Mouse (Mus musculus) midbrain, postnatal 0 days (tissue): ENCODE measurements at regions not wholly inside any gene's neighbourhood (a gene's known extent, or its start where the extent isn't known, plus 50 kb on each side); places are given as distances from the start of the nearest gene placed in this dataset.

Experiments used
- ATAC-seq: fragments of 200-750 bp; cut with Nextera tagmentation; 2 replicates; pipeline ENCODE4 v1.8.0; 2017; ENCODE audit warnings: moderate number of reproducible peaks, mild to moderate bottlenecking, moderate TSS enrichment, moderate library complexity; ENCODE audit not compliant: low FRiP score
- DNase-seq: peaks from one replicate; pipeline ENCODE4 v3.0.0-alpha.2; 2015; ENCODE audit warnings: low spot score
- H3K27ac ChIP-seq: fragments of 300-500 bp; sonication (generic); 2 replicates; pipeline ENCODE4 v1.5.1; 2014; ENCODE audit warnings: low read depth, mild to moderate bottlenecking, low read length, mixed read lengths
- H3K27me3 ChIP-seq: fragments of 300-500 bp; sonication (generic); 2 replicates; pipeline ENCODE4 v1.6.1; 2014; ENCODE audit warnings: low read length, control low read depth, mixed read lengths; ENCODE audit not compliant: insufficient read depth
- H3K36me3 ChIP-seq: fragments of 300-500 bp; sonication (generic); 2 replicates; pipeline ENCODE4 v1.6.1; 2014; ENCODE audit warnings: low read length, control low read depth, mixed read lengths; ENCODE audit not compliant: insufficient read depth
- H3K4me1 ChIP-seq: fragments of 300-500 bp; sonication (generic); 2 replicates; pipeline ENCODE4 v1.6.1; 2014; ENCODE audit warnings: mild to moderate bottlenecking, control low read depth, antibody characterized with exemption, low read length, mixed read lengths; ENCODE audit not compliant: insufficient read depth
- H3K4me2 ChIP-seq: fragments of 300-500 bp; sonication (generic); 2 replicates; pipeline ENCODE4 v1.6.1; 2014; ENCODE audit warnings: low read depth, mild to moderate bottlenecking, low read length, mixed read lengths; ENCODE audit not compliant: poor library complexity, severe bottlenecking
- H3K4me3 ChIP-seq: fragments of 300-500 bp; sonication (generic); 2 replicates; pipeline ENCODE4 v1.5.1; 2014; ENCODE audit warnings: low read depth, mild to moderate bottlenecking, low read length, moderate library complexity
- H3K9ac ChIP-seq: fragments of 300-500 bp; sonication (generic); replicated peaks from 2 replicates; pipeline ENCODE4 v1.6.1; 2014; ENCODE audit warnings: mild to moderate bottlenecking, low read length, moderate library complexity, mixed read lengths; ENCODE audit not compliant: poor library complexity, severe bottlenecking
- H3K9me3 ChIP-seq: fragments of 300-500 bp; sonication (generic); 2 replicates; pipeline ENCODE4 v1.6.1; 2016; ENCODE audit warnings: low read length, control low read depth
- CTCF ChIP-seq: IDR thresholded peaks from 2 replicates; pipeline ENCODE4 v1.5.1; 2016; ENCODE audit warnings: antibody characterized with exemption, mild to moderate bottlenecking
- WGBS: fragments of 180-500 bp; shearing (Covaris S2); extraction: QIAGEN DNeasy Blood & Tissue Kit; methylation state at CpG from one replicate; pipeline ENCODE4 v1.1.7; 2014; 5-methylcytosine and 5-hydroxymethylcytosine counted together

DNA sequence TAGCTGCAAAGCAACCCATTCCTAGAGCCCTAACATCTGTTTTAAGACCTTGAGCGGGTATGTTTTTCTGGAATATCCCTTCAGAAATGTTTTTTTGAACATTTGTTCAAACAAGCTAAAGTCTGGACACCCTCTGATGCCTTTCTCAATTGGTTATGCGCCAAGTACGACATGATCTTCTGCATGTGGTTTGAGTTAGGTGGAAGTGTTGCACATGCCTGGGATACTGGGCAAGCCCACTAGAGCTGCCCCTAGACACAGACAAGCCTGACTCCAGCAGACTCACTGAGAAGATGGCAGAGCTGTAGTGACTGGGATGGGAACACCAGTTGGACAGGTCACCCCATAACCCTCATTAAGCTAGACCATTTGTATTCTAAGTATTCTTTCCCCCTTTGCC, 153.2 kb upstream of the Cypt2 start:
- H3K36me3 ChIP-seq: no peaks in the 10 kb centered on the region
- H3K27ac ChIP-seq: no peak overlapping the region
- no peak overlapping the region for H3K9ac ChIP-seq
- no peaks in the 10 kb centered on the region for H3K9me3 ChIP-seq
- H3K4me1 ChIP-seq: no peaks in the 10 kb centered on the region
- H3K27me3 ChIP-seq: no peaks in the 10 kb centered on the region
- H3K4me3 ChIP-seq: no peak overlapping the region
- no peak overlapping the region for H3K4me2 ChIP-seq
- 86% methylated on average over 3 of the region's 3 CpGs for WGBS
- no peak for TF ChIP-seq CTCF
- no peak for DNase-seq
- ATAC-seq: no peak

DNA sequence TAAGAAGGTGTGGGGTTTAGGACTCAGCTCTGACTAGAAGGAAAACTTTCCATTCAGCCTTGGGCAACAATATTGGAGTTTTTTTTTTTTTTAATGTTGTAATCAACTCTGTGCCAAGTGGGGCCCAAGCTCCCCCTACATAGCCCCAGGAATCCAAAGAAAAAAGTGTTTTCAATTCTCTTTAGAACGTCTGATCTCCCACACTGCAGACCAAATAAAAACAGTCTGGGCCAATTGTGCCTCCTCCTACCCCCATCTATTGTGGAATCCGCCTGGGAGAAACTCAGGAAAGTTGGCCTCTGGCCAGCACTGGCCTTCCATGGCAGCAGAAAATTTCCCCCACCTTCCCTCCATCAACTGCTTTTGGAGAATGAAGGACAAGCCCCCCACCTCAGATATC, 133.3 kb upstream of the Cypt2 start:
- H3K4me1 ChIP-seq: no peaks in the 10 kb centered on the region
- DNase-seq (no peak), ATAC-seq (no peak)

DNA sequence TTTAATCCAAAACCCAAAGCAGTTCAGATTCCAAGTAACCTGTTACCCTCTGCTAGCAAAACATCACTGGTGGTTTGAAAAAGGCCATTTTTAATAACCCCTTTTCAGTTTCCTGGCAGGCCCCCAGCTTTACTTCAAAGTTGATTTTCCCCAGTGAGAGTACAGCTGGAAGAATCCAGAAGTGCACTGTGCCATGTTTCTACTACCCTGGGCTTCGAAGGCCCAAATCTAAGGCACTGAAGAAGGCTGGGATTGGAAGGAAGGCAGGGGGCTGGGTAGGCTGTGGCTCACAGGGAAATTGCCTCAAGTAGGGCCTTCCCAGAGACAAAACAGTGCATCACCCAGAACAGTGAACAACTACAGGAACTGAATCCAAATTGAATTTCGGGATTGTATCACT, 131.6 kb upstream of the Cypt2 start:
- TF ChIP-seq CTCF: no peak
- Histone ChIP-seq H3K9ac (no peak overlapping the region), H3K27me3 (peaks cover 4% of the 10 kb centered on the region; the same call in 1 of the 2 replicates), H3K27ac (no peak overlapping the region), H3K4me2 (no peak overlapping the region), H3K9me3 (no peaks in the 10 kb centered on the region), H3K36me3 (no peaks in the 10 kb centered on the region), H3K4me1 (no peaks in the 10 kb centered on the region), H3K4me3 (no peak overlapping the region)
- DNase-seq (no peak), ATAC-seq (no peak)
- 64% methylated on average over 2 of the region's 2 CpGs for WGBS

More for the DNA sequence above, 133.3 kb upstream of the Cypt2 start:
- H3K27me3 ChIP-seq: peaks cover 4% of the 10 kb centered on the region; the same call in 1 of the 2 replicates
- H3K4me3 ChIP-seq: no peak overlapping the region
- TF ChIP-seq CTCF: no peak
- no peaks in the 10 kb centered on the region for H3K36me3 ChIP-seq
- no peaks in the 10 kb centered on the region for H3K9me3 ChIP-seq
- WGBS: 31% methylated on average over 2 of the region's 2 CpGs
- H3K4me2 ChIP-seq: no peak overlapping the region
- H3K9ac ChIP-seq: no peak overlapping the region
- H3K27ac ChIP-seq: no peak overlapping the region

DNA sequence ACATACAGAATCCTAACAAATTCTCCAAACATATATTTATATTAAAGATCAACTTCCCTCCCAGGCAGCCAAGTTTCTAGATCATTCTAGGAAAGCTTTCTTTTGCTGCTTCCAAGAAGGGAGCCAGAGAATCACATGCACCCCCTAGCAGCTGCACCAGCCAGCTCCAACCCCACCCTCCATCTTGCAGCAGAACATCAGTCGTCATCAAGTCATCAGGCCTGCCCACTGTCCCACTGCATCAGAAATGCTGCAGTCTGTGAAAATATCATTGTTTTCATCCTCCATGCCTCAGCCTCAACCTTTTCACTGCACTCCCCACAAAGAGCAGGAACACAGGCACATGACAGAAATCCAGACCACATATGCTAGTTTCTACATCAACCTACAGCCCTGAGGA, 109.1 kb upstream of the Cypt2 start:
- WGBS: 26% methylated on average over 1 of the region's 1 CpGs
- no peak for TF ChIP-seq CTCF
- peak overlapping the region; percentile 38 for H3K4me3 ChIP-seq
- peak overlapping the region; percentile 78 for H3K27ac ChIP-seq
- H3K9ac ChIP-seq: peak overlapping the region; percentile 54
- no peaks in the 10 kb centered on the region for H3K9me3 ChIP-seq
- H3K4me2 ChIP-seq: peak overlapping the region; percentile 44
- peaks cover 7% of the 10 kb centered on the region; the same call in 1 of the 2 replicates for H3K27me3 ChIP-seq
- 0 out of 2 replicates have a peak, but pooled peaks cover 3% of the 10 kb centered on the region for H3K36me3 ChIP-seq
- DNase-seq: peak; percentile 52
- H3K4me1 ChIP-seq: no peaks in the 10 kb centered on the region; the same call in 1 of the 2 replicates
- ATAC-seq: peak; percentile 21; the same call in 1 of the 2 replicates

DNA sequence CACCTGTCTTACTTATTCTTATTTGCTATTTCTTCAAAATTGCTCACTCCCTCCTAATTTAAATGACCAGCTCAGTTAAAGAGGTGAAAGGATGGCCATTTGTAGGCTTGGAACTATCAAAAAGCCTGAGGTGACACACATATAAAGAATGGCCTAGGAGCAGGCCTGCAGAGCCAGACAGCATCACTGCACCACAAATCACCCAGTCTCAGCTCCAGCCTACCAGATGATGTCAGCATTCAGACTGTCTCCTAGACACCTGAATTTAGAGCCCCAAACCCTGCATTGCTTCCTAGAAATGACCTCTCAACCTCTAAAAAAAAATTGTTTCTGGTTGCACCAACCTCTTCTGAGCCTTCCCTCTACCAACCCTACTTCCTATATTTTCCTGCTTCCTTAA, 108.5 kb upstream of the Cypt2 start:
- peak; percentile 61; the same call in 1 of the 2 replicates for ATAC-seq
- H3K4me2 ChIP-seq: peak overlapping the region; percentile 44
- 0 out of 2 replicates have a peak, but pooled peaks cover 3% of the 10 kb centered on the region for H3K36me3 ChIP-seq
- no peaks in the 10 kb centered on the region for H3K9me3 ChIP-seq
- peak; percentile 3 for DNase-seq
- peaks cover 7% of the 10 kb centered on the region; the same call in 1 of the 2 replicates for H3K27me3 ChIP-seq
- peak overlapping the region; percentile 54 for H3K9ac ChIP-seq
- no peaks in the 10 kb centered on the region; the same call in 1 of the 2 replicates for H3K4me1 ChIP-seq
- H3K27ac ChIP-seq: peak overlapping the region; percentile 78
- TF ChIP-seq CTCF: no peak
- peak overlapping the region; percentile 38 for H3K4me3 ChIP-seq

DNA sequence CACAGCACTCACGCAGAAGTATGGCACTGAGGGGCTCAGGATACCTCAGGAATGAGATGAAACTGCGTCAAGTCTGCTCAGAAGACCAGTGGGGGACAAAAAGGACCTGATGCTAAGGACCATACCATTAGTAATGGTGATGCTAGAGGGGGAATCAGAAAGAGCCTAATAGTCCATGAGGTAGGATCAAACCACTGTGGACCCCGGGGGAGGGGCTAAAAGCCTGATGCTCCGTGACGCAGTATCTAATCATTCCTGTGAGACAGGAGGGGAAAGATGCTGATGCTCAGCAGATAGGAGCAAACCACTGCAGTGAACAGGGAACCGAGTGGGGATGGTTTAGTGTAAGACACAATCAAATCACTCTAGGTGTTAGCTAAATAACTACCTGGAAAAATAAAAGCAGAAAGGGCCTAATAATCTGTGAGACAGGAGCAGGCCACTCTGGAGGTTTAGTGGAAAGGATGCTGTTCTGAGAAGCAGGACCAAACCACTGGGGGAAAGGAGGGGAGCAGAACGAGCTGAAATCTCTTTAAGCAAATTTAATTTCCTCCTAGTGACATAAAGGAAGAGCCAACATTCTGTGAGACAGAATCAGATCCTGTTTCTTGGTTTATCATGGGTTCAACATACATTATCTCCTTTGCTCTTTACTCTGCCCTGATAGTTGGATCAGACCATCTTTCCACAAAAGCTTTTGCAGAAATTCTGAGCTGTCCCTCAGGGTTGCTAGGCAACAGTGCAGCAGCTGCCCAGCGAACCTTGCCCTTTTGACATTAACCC, 107.7 kb upstream of the Cypt2 start:
- WGBS: 29% methylated on average over 8 of the region's 8 CpGs
- H3K36me3 ChIP-seq: 0 out of 2 replicates have a peak, but pooled peaks cover 3% of the 10 kb centered on the region
- ATAC-seq (peak; percentile 96), DNase-seq (peak; percentile 95)
- H3K4me3 ChIP-seq: peak overlapping the region; percentile 38
- no peaks in the 10 kb centered on the region; the same call in 1 of the 2 replicates for H3K4me1 ChIP-seq
- peak overlapping the region; percentile 54; the same call in 1 of the 2 replicates for H3K9ac ChIP-seq
- no peaks in the 10 kb centered on the region for H3K9me3 ChIP-seq
- peak overlapping the region; percentile 78 for H3K27ac ChIP-seq
- H3K4me2 ChIP-seq: peak overlapping the region; percentile 44
- TF ChIP-seq CTCF: no peak
- H3K27me3 ChIP-seq: peaks cover 7% of the 10 kb centered on the region; the same call in 1 of the 2 replicates
